Mouse (Mus musculus) lung, postnatal 10 days (tissue): ENCODE data around the gene Etv5.
A peak's percentile ranks its signal among the peaks of the same experiment; 100 is the strongest.
"Not testable (repeated sequence)": the region's sequence is repeated elsewhere in the genome, so short reads cannot be mapped to it uniquely, and the experiment has no call there.

Experiments
- DNase-seq: peaks from one replicate; pipeline ENCODE4 v3.0.0; 2021

Gene Etv5

GRCm38 (mm10) chr16:22390348-22390897, 49.1 kb downstream of the Etv5 start:
- no peak for DNase-seq

GRCm38 (mm10) chr16:22389146-22389911, 50.2 kb downstream of the Etv5 start:
- DNase-seq: peak; percentile 22

GRCm38 (mm10) chr16:22387731-22388130, 51.8 kb downstream of the Etv5 start:
- no peak for DNase-seq

- not testable (repeated sequence) for DNase-seq
Measured at GRCm38 (mm10) chr16:22382018-22382417, 57.5 kb downstream of the Etv5 start.

- no peak for DNase-seq
Measured at GRCm38 (mm10) chr16:22380981-22381380, 58.5 kb downstream of the Etv5 start.

GRCm38 (mm10) chr16:22379986-22380385, 59.5 kb downstream of the Etv5 start:
- DNase-seq: no peak

- no peak for DNase-seq
Measured at GRCm38 (mm10) chr16:22379342-22379741, 60.2 kb downstream of the Etv5 start.

- DNase-seq: no peak
Measured at GRCm38 (mm10) chr16:22377714-22378113, 61.8 kb downstream of the Etv5 start.

- DNase-seq: no peak
Measured at GRCm38 (mm10) chr16:22374898-22375297, 64.6 kb downstream of the Etv5 start.

- no peak for DNase-seq
Measured at GRCm38 (mm10) chr16:22372701-22373124, 66.8 kb downstream of the Etv5 start.

GRCm38 (mm10) chr16:22372225-22372624, 67.3 kb downstream of the Etv5 start:
- no peak for DNase-seq

- DNase-seq: no peak
Measured at GRCm38 (mm10) chr16:22367099-22367498, 72.4 kb downstream of the Etv5 start.

GRCm38 (mm10) chr16:22366040-22366439, 73.5 kb downstream of the Etv5 start:
- no peak for DNase-seq

GRCm38 (mm10) chr16:22365596-22365995, 73.9 kb downstream of the Etv5 start:
- DNase-seq: no peak

- peak; percentile 45 for DNase-seq
Measured at GRCm38 (mm10) chr16:22358701-22359354, 80.7 kb downstream of the Etv5 start.

- not testable (repeated sequence) for DNase-seq
Measured at GRCm38 (mm10) chr16:22354177-22354576, 85.3 kb downstream of the Etv5 start.

GRCm38 (mm10) chr16:22353639-22354038, 85.9 kb downstream of the Etv5 start:
- no peak for DNase-seq

GRCm38 (mm10) chr16:22351194-22351593, 88.3 kb downstream of the Etv5 start:
- DNase-seq: no peak

- DNase-seq: no peak
Measured at GRCm38 (mm10) chr16:22349798-22350197, 89.7 kb downstream of the Etv5 start.

GRCm38 (mm10) chr16:22348478-22349270, 90.8 kb downstream of the Etv5 start:
- no peak for DNase-seq

GRCm38 (mm10) chr16:22348014-22348413, 91.5 kb downstream of the Etv5 start:
- DNase-seq: no peak

GRCm38 (mm10) chr16:22341236-22341671, 98.3 kb downstream of the Etv5 start:
- DNase-seq: peak; percentile 71

GRCm38 (mm10) chr16:22335781-22336180, 103.7 kb downstream of the Etv5 start:
- no peak for DNase-seq
